Mouse (Mus musculus) A20 (cell line): ENCODE results near the gene Hoxb8.

Source experiments
- DNase-seq: peaks from one replicate; pipeline ENCODE4 v3.0.0-alpha.2; 2011; ENCODE audit warnings: low read depth, low spot score

Hoxb8 gene

GRCm38 (mm10) chr11:96333241-96334001 lies 51.7 kb downstream of the Hoxb8 start:
- DNase-seq: no peak

GRCm38 (mm10) chr11:96334002-96334364 lies 52.3 kb downstream of the Hoxb8 start:
- no peak for DNase-seq
